Mouse (Mus musculus) stomach, postnatal 0 days (tissue): ENCODE data around the gene Chrd. TPM values are rescaled to one million over a fixed set of nuclear protein-coding genes. Genes with fewer than 3 reads are reported as not detected.

Experiments
- ATAC-seq: fragments of 200-750 bp; cut with Nextera tagmentation; 2 replicates; pipeline ENCODE4 v1.8.0; 2017; ENCODE audit not compliant: low FRiP score, low TSS enrichment
- DNase-seq: peaks from one replicate; pipeline ENCODE4 v3.0.0-alpha.2; 2016; ENCODE audit warnings: low spot score
- H3K27ac ChIP-seq: fragments of 300-500 bp; sonication (generic); replicated peaks from 2 replicates; pipeline ENCODE4 v1.5.1; 2014; ENCODE audit warnings: mild to moderate bottlenecking, control low read depth
- H3K27me3 ChIP-seq: fragments of 300-500 bp; sonication (generic); 2 replicates; pipeline ENCODE4 v1.6.1; 2014; ENCODE audit warnings: low read length; ENCODE audit not compliant: control insufficient read depth, insufficient read depth
- H3K36me3 ChIP-seq: fragments of 300-500 bp; sonication (generic); 2 replicates; pipeline ENCODE4 v1.6.1; 2014; ENCODE audit warnings: low read length, mixed read lengths; ENCODE audit not compliant: control insufficient read depth, insufficient read depth
- H3K4me1 ChIP-seq: fragments of 300-500 bp; sonication (generic); replicated peaks from 2 replicates; pipeline ENCODE4 v1.6.1; 2014; ENCODE audit warnings: antibody characterized with exemption; ENCODE audit not compliant: control insufficient read depth, insufficient read depth
- H3K4me2 ChIP-seq: fragments of 300-500 bp; sonication (generic); replicated peaks from 2 replicates; pipeline ENCODE4 v1.6.1; 2014; ENCODE audit warnings: low read depth, mild to moderate bottlenecking, control low read depth, moderate library complexity
- H3K4me3 ChIP-seq: fragments of 300-500 bp; sonication (generic); 2 replicates; pipeline ENCODE4 v1.5.1; 2014; ENCODE audit warnings: low read depth, low read length, control low read depth
- H3K9ac ChIP-seq: fragments of 300-500 bp; sonication (generic); 2 replicates; pipeline ENCODE4 v1.6.1; 2014; ENCODE audit warnings: mild to moderate bottlenecking, low read length, control low read depth, mixed read lengths
- H3K9me3 ChIP-seq: fragments of 300-500 bp; sonication (generic); 2 replicates; pipeline ENCODE4 v1.6.1; 2016; ENCODE audit warnings: low read length; ENCODE audit not compliant: control insufficient read depth
- CTCF ChIP-seq: IDR thresholded peaks from 2 replicates; pipeline ENCODE4 v1.5.1; 2016; ENCODE audit warnings: antibody characterized with exemption, low read depth, mild to moderate bottlenecking, moderate library complexity
- EP300 ChIP-seq: optimal IDR thresholded peaks from 2 replicates; pipeline ENCODE3; 2016; ENCODE audit warnings: antibody characterized with exemption
- WGBS: fragments of 180-500 bp; shearing (Covaris S2); extraction: QIAGEN DNeasy Blood & Tissue Kit; methylation state at CpG from one replicate; pipeline ENCODE4 v1.1.7; 2014; 5-methylcytosine and 5-hydroxymethylcytosine counted together
- polyA plus RNA-seq: library from polyadenylated mRNA; unstranded; fragments of >200 nt; fragmentation: Nextera tagmentation; extraction: Ambion mirVana; gene quantifications from 2 replicates; pipeline ENCODE4 v1.2.1, GENCODE M21; 2015

The Chrd gene
- polyA plus RNA-seq, 1 experiment from 2014 or later, result 2.9 TPM

DNA sequence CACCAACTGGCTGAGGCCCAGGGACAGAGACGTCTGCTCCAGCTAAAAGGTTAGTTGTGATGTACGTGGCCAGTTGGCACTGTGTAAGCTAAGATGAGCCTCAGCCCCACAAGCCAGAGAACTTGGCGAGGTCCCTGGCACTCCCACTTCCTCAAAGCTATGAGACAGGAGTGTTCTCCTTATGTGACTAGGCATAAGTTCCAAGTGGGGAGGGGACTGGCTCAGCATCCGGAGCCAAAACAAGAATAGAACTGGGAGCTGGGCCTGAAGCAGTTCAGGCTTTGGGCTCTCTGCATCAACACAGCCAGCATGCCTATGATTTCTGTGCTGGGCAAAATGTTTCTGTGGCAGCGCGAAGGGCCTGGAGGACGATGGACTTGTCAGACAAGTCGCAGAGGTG is 38.1 kb upstream of the Chrd start:
- no peak for DNase-seq
- peak; percentile 13; the same call in 1 of the 2 replicates for ATAC-seq
- Histone ChIP-seq H3K27ac (peak overlapping the region; percentile 79; the same call in 1 of the 2 replicates), H3K9me3 (no peaks in the 10 kb centered on the region), H3K4me2 (peak overlapping the region; percentile 54; the same call in 1 of the 2 replicates), H3K9ac (no peak overlapping the region; the same call in 1 of the 2 replicates), H3K4me1 (no peaks in the 10 kb centered on the region; the same call in 1 of the 2 replicates), H3K27me3 (no peaks in the 10 kb centered on the region), H3K4me3 (no peak overlapping the region), H3K36me3 (peaks cover 2% of the 10 kb centered on the region; the same call in 1 of the 2 replicates)
- WGBS, result 58% methylated on average over 8 of the region's 8 CpGs
- TF ChIP-seq EP300 (no peak), CTCF (no peak)

DNA sequence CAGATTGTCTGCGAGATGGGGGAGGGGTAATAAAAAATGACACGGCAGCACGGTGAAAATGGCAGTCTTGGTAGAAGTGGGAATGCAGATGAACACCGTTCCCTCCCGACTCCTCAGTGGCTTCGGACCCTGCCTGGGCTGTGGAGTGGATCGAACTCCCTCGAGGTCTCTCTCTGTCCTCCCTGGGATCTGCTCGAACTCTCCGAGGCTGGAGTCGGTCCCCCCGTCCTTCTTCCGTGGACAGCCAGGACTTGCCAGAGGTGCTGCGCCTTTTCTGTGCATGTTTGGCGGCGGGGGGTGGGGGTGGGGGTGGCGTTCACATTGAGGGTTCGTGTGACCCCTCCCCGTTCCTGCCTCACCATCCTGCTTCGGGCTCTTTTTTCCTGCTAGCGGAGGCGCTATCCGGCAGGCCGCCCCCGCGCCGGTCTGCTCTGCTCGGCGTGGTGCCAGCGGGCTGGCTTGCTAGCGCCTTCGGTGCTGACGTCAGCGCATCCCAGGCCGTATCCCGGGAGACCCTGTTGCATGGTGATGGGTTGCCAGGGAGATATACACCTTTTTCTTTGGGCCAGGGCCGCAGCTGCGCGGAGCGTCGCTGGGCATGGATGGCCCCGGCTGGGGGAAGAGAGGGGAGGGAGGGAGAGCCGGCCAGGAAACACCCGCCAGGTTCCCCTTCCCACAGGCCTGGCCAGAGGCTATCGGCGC is 37.2 kb upstream of the Chrd start:
- peak overlapping the region; percentile 54 for H3K4me2 ChIP-seq
- peak; percentile 72 for ATAC-seq
- H3K9ac ChIP-seq, result peak overlapping the region; percentile 38
- H3K4me1 ChIP-seq, result no peaks in the 10 kb centered on the region; the same call in 1 of the 2 replicates
- no peaks in the 10 kb centered on the region for H3K36me3 ChIP-seq
- H3K4me3 ChIP-seq, result peak overlapping the region; percentile 39
- 6% methylated on average over 46 of the region's 46 CpGs for WGBS
- peak; percentile 83 for DNase-seq
- TF ChIP-seq CTCF, result no peak
- no peaks in the 10 kb centered on the region for H3K27me3 ChIP-seq
- H3K9me3 ChIP-seq, result no peaks in the 10 kb centered on the region
- H3K27ac ChIP-seq, result peak overlapping the region; percentile 79

GRCm38 (mm10) chr16:20699266-20699665 is 33.7 kb upstream of the Chrd start:
- Histone ChIP-seq H3K27me3 (no peaks in the 10 kb centered on the region), H3K27ac (no peak overlapping the region), H3K36me3 (peaks cover 3% of the 10 kb centered on the region; the same call in 1 of the 2 replicates), H3K9ac (no peak overlapping the region), H3K4me3 (no peak overlapping the region), H3K9me3 (no peaks in the 10 kb centered on the region), H3K4me2 (no peak overlapping the region), H3K4me1 (no peaks in the 10 kb centered on the region; the same call in 1 of the 2 replicates)
- no peak for ATAC-seq
- no peak for TF ChIP-seq CTCF
- no peak for TF ChIP-seq EP300
- no peak for DNase-seq
- WGBS, result 74% methylated on average over 5 of the region's 5 CpGs

GRCm38 (mm10) chr16:20700036-20700435 is 32.9 kb upstream of the Chrd start:
- peaks cover 3% of the 10 kb centered on the region; the same call in 1 of the 2 replicates for H3K36me3 ChIP-seq
- no peak overlapping the region for H3K4me2 ChIP-seq
- 73% methylated on average over 5 of the region's 5 CpGs for WGBS
- no peak for TF ChIP-seq CTCF
- TF ChIP-seq EP300, result no peak
- no peaks in the 10 kb centered on the region for H3K9me3 ChIP-seq
- ATAC-seq, result no peak
- H3K4me1 ChIP-seq, result no peaks in the 10 kb centered on the region; the same call in 1 of the 2 replicates
- H3K4me3 ChIP-seq, result no peak overlapping the region
- no peak overlapping the region for H3K27ac ChIP-seq
- no peak overlapping the region for H3K9ac ChIP-seq
- DNase-seq, result no peak
- no peaks in the 10 kb centered on the region for H3K27me3 ChIP-seq

GRCm38 (mm10) chr16:20701316-20701715 is 31.6 kb upstream of the Chrd start:
- Histone ChIP-seq H3K4me1 (no peaks in the 10 kb centered on the region), H3K27ac (no peak overlapping the region), H3K4me2 (no peak overlapping the region), H3K9me3 (no peaks in the 10 kb centered on the region), H3K9ac (0 out of 2 replicates have a peak overlapping the region, but pooled peaks have one; percentile 18), H3K4me3 (no peak overlapping the region), H3K36me3 (peaks cover 3% of the 10 kb centered on the region; the same call in 1 of the 2 replicates), H3K27me3 (no peaks in the 10 kb centered on the region)
- no peak for DNase-seq
- ATAC-seq, result no peak
- 74% methylated on average over 7 of the region's 7 CpGs for WGBS
- TF ChIP-seq EP300 (no peak), CTCF (no peak)

- Histone ChIP-seq H3K4me1 (no peaks in the 10 kb centered on the region), H3K27me3 (no peaks in the 10 kb centered on the region), H3K27ac (no peak overlapping the region), H3K4me3 (no peak overlapping the region), H3K9ac (0 out of 2 replicates have a peak overlapping the region, but pooled peaks have one; percentile 18), H3K4me2 (no peak overlapping the region), H3K9me3 (no peaks in the 10 kb centered on the region), H3K36me3 (peaks cover 3% of the 10 kb centered on the region; the same call in 1 of the 2 replicates)
- 35% methylated on average over 12 of the region's 12 CpGs for WGBS
- no peak for TF ChIP-seq EP300
- no peak for TF ChIP-seq CTCF
- DNase-seq, result no peak
- ATAC-seq, result peak; percentile 14; the same call in 1 of the 2 replicates
These were observed 31.0 kb upstream of the Chrd start for GRCm38 (mm10) chr16:20701729-20702521.
